Mouse (Mus musculus) A20 (cell line): ENCODE data around the gene Wdr46.
A peak's percentile ranks its signal among the peaks of the same experiment; 100 is the strongest.

ENCODE experiments used
- DNase-seq: peaks from one replicate; pipeline ENCODE4 v3.0.0-alpha.2; 2011; ENCODE audit warnings: low read depth, low spot score

Wdr46 gene

DNA sequence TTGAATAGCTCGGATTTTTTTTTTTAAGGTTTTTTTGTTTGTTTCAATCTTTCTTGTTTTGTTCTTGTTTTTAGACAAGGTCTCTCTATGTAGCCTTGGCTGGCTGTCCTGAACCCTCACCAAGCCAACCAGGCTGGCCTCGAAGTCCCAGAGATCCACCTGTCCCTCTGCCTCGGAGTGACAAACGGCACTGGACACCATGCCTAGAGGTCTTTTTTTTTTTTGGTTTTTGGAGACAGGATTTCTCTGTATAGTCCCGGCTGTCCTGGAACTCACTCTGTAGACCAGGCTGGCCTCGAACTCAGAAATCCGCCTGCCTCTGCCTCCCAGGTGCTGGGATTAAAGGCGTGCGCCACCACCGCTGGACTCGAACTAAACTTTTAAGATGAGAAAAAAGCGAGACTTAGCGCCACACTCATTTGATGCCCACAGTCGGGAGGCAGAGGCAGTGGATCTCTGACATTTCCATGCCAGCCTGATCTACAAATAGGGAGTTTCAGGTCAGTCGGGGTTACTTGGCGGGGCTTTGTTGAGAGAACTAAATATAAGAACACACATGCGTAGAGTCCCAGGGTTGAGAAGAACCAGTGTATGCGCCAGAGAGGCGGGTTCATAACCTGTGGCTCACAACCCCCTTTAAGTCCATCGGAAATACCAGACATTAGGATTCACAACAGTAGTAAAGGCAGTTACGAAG, 12.1 kb upstream of the Wdr46 start:
- DNase-seq = no peak

- peak; percentile 95 for DNase-seq
Observed at GRCm38 (mm10) chr17:33929371-33930279, 10.8 kb upstream of the Wdr46 start, which contains the start of gene Rgl2. Gene Rgl2 (plus strand): TSS chr17:33929543.

DNA sequence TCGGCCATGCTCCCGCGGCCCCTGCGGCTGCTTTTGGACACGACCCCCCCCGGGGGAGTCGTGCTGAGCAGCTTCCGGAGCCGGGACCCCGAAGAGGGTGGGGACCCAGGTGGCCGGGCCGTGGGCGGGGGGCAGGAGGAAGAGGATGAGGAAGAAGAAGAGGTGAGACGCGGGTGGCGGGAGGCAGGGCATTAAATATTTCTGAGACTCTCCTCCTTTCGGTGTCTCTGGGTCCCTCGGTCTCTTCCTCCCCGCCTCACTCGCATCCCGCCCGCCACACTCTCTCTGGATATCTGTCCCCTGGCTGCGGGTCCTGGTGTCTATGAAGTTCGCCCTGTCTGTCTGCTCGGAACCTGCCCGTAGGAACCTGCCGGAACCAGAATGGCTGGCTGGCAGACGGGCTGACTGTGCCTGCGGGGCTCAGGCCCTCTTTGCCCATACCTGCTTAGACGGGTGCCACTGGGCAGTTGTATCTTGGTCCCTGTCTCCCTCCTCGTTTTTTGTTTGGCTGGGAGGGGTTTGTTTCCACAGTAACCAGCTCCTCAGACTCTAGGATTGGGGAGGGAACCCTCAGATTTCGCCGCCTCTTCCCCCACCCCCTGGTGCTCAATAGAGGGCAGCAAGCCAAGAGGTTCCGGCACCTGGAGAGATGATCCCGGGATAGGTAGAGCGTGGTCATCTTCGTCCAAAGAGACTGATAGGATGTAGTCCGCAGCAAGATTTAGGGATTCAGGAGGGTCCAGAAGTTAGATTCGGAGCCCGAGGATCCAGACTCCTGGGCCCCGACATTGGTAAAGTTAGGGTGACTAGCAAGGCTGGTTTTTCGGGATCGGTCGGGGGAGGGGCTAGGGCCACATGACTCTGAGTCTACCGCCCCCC, 9.9 kb upstream of the Wdr46 start:
- DNase-seq = peak; percentile 85

DNA sequence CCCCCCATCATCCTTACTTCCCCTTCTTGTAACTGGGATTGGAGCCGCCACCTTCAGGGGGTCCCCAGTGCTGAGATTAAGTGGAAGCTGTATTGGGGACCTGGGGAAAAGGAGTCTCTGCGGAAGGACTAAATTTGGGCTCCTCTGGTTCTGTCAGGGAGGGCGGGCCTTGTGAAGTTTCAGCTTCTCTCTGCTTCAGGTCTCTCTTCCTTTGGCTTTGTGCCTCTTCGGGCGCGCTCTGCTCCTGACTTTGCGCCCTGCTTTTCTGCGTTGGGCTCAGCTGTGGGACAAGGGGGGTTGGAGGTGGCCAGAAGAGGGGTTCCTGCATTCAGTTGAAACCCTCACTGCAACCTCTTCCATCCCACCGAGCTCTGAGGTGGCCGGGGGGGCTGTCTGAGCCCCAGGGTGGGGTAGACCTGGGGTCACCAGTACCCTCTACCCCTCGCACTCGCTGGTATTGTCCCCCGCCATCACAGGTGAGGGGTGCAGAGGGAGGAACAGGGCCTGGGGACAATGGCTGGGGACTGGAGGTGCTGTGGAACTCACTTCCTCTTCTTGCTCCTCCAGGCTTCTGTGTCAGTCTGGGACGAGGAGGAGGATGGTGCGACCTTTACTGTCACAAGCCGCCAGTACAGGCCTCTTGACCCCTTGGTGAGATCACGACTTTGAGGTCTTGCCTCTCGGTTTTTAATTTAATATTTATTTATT, 9.1 kb upstream of the Wdr46 start:
- peak; percentile 51 for DNase-seq

- DNase-seq = no peak
Observed at GRCm38 (mm10) chr17:33931947-33932346, 8.5 kb upstream of the Wdr46 start.

DNA sequence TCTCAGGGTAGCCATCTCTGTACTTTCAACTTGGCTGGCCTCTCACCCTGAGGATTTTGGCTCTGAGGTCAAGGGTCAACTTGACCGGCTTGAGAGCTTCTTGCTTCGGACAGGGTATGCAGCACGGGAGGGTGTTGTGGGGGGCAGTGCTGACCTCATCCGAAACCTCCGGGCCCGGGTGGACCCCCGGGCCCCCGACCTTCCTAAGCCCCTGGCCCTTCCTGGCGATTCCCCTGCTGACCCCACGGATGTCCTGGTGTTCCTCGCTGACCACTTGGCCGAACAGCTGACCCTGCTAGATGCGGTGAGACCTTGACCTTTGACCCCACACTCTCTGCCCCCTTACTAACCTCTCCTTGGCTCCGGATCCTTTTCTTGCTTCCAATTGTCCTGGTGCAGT, 8.0 kb upstream of the Wdr46 start:
- no peak for DNase-seq

- DNase-seq = no peak
Observed at GRCm38 (mm10) chr17:33932970-33933369, 7.5 kb upstream of the Wdr46 start.

- no peak for DNase-seq
Observed at GRCm38 (mm10) chr17:33935422-33936055, 4.9 kb upstream of the Wdr46 start.

DNA sequence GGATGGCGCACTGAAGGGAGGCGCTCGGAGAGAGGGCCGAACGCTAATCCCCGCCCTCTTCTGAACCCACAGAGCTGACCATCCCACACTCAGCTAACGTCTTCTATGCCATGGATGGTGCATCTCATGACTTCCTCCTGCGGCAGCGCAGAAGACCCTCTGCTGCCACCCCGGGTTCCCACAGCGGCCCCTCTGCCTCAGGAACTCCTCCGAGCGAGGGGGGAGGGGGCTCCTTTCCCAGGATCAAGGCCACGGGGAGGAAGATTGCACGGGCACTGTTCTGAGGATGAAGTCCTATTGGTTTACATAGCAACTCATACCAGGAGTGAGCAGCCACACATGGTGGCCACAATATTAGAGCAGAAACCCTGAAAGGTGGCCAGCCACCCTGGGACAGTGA, 3.5 kb upstream of the Wdr46 start:
- DNase-seq = no peak

DNA sequence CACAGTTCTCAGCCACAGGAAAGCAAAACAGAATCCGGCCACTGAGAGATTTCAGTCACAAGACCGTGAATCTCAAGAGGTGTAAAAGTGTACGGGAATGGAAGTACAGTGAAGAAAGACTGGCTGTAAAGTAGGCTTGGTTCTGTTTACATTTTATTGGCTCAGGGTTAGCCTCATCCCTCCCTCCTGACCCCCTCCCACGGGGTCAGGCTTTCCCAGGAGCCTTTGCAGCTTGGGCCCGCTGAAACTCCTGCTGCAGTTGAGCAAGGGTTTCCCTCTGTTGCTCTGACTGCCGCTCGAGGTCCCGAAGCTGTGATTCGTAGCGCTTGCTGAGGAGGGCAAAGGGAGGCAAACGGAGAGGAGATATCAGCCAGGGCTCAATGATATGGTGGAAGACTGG, 1.7 kb upstream of the Wdr46 start:
- no peak for DNase-seq

GRCm38 (mm10) chr17:33940981-33941380, 521 bp downstream of the Wdr46 start:
- peak; percentile 66 for DNase-seq

- no peak for DNase-seq
Observed at GRCm38 (mm10) chr17:33941381-33941780, 921 bp downstream of the Wdr46 start.

DNA sequence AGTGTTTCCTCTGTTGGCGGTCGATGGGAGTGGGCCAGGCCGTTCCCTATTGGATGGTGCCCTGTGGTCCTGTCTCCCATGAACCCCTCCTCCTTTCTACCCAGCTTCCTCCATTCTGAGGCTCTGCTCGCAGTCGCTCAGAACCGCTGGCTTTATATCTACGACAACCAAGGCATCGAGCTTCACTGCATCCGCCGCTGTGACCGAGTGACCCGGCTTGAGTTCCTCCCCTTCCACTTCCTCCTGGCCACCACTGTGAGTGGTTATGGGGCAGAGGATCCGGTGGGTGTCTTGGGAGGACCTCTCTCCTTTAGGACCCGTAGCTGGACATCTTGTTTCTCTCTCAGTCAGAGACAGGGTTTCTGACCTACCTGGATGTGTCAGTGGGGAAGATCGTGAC, 3.0 kb downstream of the Wdr46 start:
- no peak for DNase-seq

DNA sequence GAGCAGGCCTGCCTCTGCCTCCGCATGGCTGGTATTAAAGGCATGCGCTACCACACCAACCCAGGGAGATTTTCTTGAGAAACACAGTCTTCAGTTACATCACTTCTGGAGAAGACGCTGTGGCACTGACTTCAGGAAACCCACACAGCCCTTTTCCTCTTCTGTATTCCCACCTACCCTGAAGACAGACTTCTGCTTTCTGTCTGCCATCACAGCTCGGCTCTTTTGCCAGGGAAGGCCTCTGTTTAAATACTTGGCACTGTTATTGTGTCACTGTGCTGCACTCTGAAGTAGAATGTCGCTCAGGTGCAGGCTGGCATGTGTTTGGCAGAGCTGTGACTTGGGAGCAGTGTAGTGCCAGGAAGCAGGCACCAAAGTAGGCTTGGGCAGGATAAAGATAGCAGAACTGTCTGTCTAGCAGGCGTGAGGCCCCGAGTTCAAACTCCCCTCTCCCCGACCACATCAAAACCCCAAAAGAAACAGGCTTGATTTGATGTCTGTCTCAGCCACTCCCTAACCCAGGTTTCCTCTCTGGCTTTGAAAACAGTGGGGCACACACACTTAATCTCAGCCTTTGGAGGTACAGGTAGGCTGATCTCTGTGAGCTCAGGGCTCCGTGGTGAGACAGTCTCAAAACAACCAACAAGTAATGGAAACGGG, 7.1 kb downstream of the Wdr46 start:
- no peak for DNase-seq

DNA sequence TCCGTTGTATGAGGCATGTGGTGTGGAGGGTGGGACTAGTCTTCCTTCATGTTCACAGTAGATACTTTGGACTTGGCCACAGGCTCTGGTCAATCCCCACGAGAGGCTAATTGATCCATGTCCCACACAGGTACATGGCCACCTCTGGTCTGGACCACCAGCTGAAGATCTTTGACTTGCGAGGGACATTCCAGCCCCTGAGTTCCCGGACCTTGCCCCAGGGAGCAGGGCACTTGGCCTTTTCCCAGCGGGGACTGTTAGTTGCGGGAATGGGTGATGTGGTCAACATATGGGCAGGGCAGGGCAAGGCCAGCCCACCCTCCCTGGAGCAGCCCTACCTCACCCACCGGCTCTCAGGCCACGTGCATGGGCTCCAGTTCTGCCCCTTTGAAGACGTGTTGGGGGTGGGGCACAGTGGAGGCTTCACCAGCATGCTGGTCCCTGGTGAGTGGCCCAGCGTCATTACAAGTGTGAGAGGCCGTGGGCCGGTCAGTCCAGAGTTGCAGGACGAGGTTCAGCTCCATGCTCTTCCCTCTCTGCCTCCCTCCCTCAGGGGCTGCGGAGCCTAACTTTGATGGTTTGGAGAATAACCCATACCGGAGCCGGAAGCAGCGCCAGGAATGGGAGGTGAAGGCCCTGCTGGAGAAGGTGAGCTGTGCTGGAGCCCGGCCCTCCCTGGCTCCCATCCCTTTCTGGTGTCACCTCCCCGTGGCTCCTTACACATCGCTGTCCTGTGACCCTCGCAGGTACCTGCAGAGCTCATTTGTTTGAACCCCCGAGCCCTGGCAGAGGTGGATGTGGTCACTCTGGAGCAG, 7.8 kb downstream of the Wdr46 start:
- no peak for DNase-seq

DNA sequence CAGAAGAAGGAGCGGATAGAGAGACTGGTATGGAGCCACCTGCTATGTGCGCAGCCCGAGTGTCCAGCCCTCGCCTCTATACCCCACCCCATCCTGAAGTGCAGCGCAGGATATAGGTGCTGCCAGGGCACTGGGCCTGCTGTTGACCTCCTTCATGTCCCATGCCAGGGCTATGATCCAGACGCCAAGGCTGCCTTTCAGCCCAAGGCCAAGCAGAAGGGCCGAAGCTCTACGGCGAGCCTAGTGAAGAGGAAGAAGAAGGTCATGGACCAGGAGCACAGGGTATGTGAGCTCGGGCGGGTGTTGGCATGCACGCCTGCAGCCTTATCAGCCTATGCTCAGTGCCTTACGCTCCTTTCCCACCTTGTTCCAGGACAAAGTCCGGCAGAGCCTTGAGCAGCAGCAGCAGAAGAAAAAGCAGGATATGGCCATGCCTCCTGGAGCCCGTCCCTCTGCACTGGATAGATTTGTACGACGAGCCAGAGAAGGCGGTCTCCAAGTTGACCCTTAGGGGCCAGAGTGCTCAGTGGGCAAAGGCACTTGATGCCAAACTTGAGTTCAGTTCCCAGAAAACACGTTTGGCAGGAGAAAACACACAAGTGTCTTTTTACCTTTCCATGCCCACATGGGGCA, 8.6 kb downstream of the Wdr46 start:
- no peak for DNase-seq

GRCm38 (mm10) chr17:33950131-33950625, 9.7 kb downstream of the Wdr46 start:
- no peak for DNase-seq

DNA sequence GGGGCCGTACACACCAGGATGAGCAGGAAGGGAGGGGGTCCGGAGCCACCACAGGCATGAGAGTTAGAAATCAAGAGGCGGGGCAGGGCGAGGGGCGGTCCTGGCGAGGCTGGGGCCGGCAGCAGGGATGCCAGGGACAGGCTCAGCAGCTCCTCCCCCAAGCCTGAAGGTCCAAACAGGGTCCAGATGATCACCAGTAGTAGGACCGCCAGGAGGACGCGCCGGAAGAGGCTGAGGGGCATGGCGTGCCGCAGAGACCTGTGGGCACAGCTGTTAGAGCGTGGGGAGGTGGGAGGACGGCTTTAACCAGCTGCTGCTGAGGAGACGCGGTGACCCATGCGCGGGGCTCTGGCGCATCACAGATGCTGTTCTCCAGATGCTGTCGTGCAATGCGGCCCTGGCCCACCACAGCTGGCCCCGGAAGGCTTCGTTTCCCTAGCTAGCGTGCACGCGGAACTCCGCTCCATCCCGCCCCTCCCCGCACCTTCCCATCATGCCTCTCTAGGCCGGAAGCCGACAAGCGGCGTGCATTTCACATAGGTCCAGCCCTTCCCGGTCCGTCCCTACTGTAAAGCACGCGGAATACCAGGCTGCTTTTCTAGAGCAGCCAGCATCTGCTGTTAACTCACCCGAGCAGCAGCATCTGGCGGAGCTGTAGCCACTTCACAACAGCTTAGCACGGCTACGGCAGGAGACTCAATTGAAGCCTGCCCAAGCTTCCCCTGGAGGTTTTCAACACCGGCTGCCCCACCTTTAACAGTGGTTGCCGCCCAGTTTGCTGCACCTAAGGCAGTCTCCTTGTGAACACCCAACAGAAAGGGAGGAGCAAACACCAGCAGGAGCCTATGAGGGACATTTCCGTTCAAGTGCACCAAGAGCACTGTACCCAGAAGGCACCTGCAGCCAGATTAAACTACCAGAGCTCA, 10.8 kb downstream of the Wdr46 start, which contains the start of gene B3galt4:
B3galt4 (minus strand) TSS at position 468 of the 926 bp plus-strand sequence.
- peak; percentile 86 for DNase-seq
